ENCODE assay signal across 10 mouse cellular contexts in the genomic region with DNA sequence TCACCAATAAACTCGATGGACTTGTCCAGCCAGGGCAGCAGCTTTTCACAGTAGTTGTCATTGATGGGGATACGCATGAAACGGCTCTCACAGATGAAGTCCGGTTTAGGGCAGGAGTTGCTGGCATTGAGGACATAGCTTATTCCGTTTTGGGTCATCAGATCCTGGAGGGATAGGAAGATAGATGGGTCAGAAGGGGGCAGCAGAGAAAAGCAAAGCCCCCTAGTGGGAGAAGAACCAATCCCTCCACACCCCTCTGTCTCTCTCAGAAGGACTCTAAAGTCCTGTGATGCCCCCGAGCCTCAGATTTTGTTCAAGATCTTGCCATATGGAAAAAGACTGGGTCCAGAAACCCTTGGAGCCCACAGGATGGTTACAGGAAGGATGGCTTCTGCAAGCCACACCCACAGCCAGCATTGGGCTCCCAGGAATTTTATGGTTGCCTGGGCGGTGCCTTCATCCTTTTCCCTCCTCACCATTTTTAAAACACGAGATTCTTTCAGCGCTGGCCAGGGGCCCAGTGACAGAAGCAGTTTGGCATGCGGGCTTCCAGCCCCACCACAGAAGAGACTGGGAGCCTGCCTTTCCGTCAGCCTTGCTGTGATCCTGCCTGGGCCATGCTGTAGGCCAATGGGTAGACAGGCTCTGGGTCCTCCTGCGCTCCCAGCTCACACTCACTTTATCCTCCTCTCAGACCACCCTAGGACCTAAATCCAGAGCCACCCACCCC. TPM values are rescaled to one million over a fixed set of nuclear protein-coding genes. Genes with fewer than 3 reads are reported as not detected.
A peak's percentile ranks its signal among the peaks of the same experiment; 100 is the strongest.
DNase-seq lines count a peak whose midpoint lies in the region; ATAC-seq lines count a peak whose summit lies in the region.
"Had no signal": no experiment of that assay in that cellular context is flagged by ENCODE, and none has a peak within 500 bp of the region (broad histone marks: within the 10 kb centered on the region; RNA-seq: fewer than 3 reads in every experiment).

No protein-coding gene starts in this region.

- H3K9ac ChIP-seq in neural tube, embryonic 15.5 days (replicated peaks), result peak overlapping the region; percentile 3; the same call in 1 of the 2 replicates

- H3K36me3 ChIP-seq in neural tube, embryonic 15.5 days, result peaks cover 86% of the 10 kb centered on the region

- H3K4me3 ChIP-seq in neural tube, embryonic 15.5 days (replicated peaks), result no peak overlapping the region
- H3K4me3 ChIP-seq: neural tube, embryonic 13.5 days had no signal

- DNase-seq in neural tube, embryonic 10.5 days (ENCODE audit: extremely low spot score, low spot score), result no peak
- DNase-seq in cerebellum, adult 8-10 months, result peak; percentile 54
- peak; percentile 77 for DNase-seq in heart, adult 8-10 months (ENCODE audit: low spot score)
- peak; percentile 40 to 49 for DNase-seq in kidney, postnatal 36 days
- DNase-seq in spleen, postnatal 36 days (ENCODE audit: low spot score in 2 of 2), result no peak
- no peak for DNase-seq in frontal cortex, postnatal 10 days (ENCODE audit: low spot score in 2 of 2)
- no peak for DNase-seq in embryo, embryonic 9.5 days (ENCODE audit: extremely low spot score)

- H3K4me1 ChIP-seq in neural tube, embryonic 15.5 days, result peaks cover 39% of the 10 kb centered on the region

- H3K4me2 ChIP-seq in neural tube, embryonic 15.5 days, result no peak overlapping the region
- H3K4me2 ChIP-seq: neural tube, embryonic 13.5 days had no signal

- 0 out of 2 replicates have a peak overlapping the region, but pooled peaks have one; percentile 45 for H3K27ac ChIP-seq in neural tube, embryonic 15.5 days (replicated peaks)

- 30% methylated on average over 12 of the region's 12 CpGs for WGBS in neural tube, embryonic 15.5 days

- no peaks in the 10 kb centered on the region for H3K9me3 ChIP-seq in neural tube, embryonic 15.5 days (replicated peaks)
- H3K9me3 ChIP-seq: neural tube, embryonic 13.5 days had no signal

- H3K27me3 ChIP-seq in neural tube, embryonic 15.5 days (replicated peaks), result 0 out of 2 replicates have a peak, but pooled peaks cover 6% of the 10 kb centered on the region

- no peak for ATAC-seq in neural tube, embryonic 15.5 days (ENCODE audit: low FRiP score)

RNA-seq across cellular contexts. Expression of a gene that starts 11.9 kb away (rescaled TPM):
- polyA plus RNA-seq in neural tube, embryonic 15.5 days (2015; fragmentation: Nextera tagmentation; extraction: Ambion mirVana), result 110 and 132 TPM in 2 replicates
- total RNA-seq in heart, adult 8-10 months (2022), result 10 to 100 TPM; 26.3 to 48.9 (median 37.9) TPM

RNA-seq across cellular contexts. Expression of a gene that starts 22.9 kb away (rescaled TPM):
- 51.2 and 55.6 TPM in 2 replicates for polyA plus RNA-seq in neural tube, embryonic 15.5 days (2015; fragmentation: Nextera tagmentation; extraction: Ambion mirVana)
- total RNA-seq in heart, adult 8-10 months (2022), result 10 to 100 TPM; 45.2 to 53.5 (median 46.9) TPM

RNA-seq across cellular contexts. Expression of a gene that starts 36.8 kb away (rescaled TPM):
- polyA plus RNA-seq in neural tube, embryonic 15.5 days (2015; fragmentation: Nextera tagmentation; extraction: Ambion mirVana), result 0.40 and 0.50 TPM in 2 replicates
- total RNA-seq in heart, adult 8-10 months (2022), result not detected
- polyA plus RNA-seq: large intestine, adult 2 months; neural tube, embryonic 13.5 days had no signal

RNA-seq across cellular contexts. Expression of a gene that starts 52.1 kb away (rescaled TPM):
- polyA plus RNA-seq in neural tube, embryonic 15.5 days (2015; fragmentation: Nextera tagmentation; extraction: Ambion mirVana), result not detected in 2 replicates
- not detected for total RNA-seq in heart, adult 8-10 months (2022)
- polyA plus RNA-seq: large intestine, adult 2 months; neural tube, embryonic 13.5 days had no signal

Comparison
In these comparisons a context has a peak if more than half of its experiments do, and no peak if none do; other contexts are left out.
1. DNase-seq: peak in cerebellum, adult 8-10 months (single experiment), heart, adult 8-10 months (single experiment) and kidney, postnatal 36 days (2 of 2); none in neural tube, embryonic 10.5 days (single experiment), spleen, postnatal 36 days (0 of 2), frontal cortex, postnatal 10 days (0 of 2) and embryo, embryonic 9.5 days (single experiment).